Mouse (Mus musculus) CD4-positive helper T cell, adult 2 months (primary cell): ENCODE results near the gene Aifm2.

Experiments
- DNase-seq: peaks from one replicate; pipeline ENCODE4 v3.0.0-alpha.2; 2012; ENCODE audit warnings: low read depth, missing footprints, low spot score

The Aifm2 gene

GRCm38 (mm10) chr10:61764689-61765088 is 49.6 kb downstream of the Aifm2 start:
- DNase-seq: no peak

GRCm38 (mm10) chr10:61765558-61765957 is 50.5 kb downstream of the Aifm2 start:
- DNase-seq: no peak

- DNase-seq: no peak
These were observed 51.7 kb downstream of the Aifm2 start for GRCm38 (mm10) chr10:61766806-61767205.

- DNase-seq: no peak
These were observed 66.5 kb downstream of the Aifm2 start for GRCm38 (mm10) chr10:61781461-61782128.

GRCm38 (mm10) chr10:61782799-61783611 is 67.9 kb downstream of the Aifm2 start:
- DNase-seq: no peak

- DNase-seq: no peak
These were observed 68.7 kb downstream of the Aifm2 start, which contains the start of gene H2afy2 for GRCm38 (mm10) chr10:61783621-61784251. H2afy2 (minus strand) TSS chr10:61784147.

- DNase-seq: no peak
These were observed 69.4 kb downstream of the Aifm2 start for GRCm38 (mm10) chr10:61784414-61784813.

- DNase-seq: no peak
These were observed 72.7 kb downstream of the Aifm2 start for GRCm38 (mm10) chr10:61787541-61788313.

GRCm38 (mm10) chr10:61788499-61788898 is 73.4 kb downstream of the Aifm2 start:
- no peak for DNase-seq
